Mouse (Mus musculus): ENCODE measurements at regions not wholly inside any gene's neighbourhood (a gene's known extent, or its start where the extent isn't known, plus 50 kb on each side); places are given as distances from the start of the nearest gene placed in this dataset.

DNA sequence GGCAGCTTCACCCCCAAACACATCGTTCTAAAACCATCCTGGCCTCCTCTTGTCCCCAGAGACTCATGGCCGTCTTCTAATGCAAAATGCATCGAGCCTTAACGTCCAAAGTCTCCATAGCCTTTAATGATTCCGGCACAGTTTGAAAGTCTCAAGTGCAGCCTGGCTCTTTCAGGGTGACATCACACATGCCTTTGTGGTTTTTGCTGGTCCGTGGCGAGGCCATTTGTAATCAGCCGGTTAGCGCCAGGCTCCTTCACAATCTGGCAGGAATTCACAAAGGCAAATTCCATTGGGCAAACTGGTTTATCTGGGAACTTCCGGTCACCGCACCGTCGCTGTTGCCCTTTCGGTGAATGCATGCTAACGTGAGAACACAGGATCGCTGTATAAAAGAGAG, 75.4 kb upstream of the Runx3 start:
- TF ChIP-seq CTCF (IDR thresholded peaks at IDR 0.05; ENCODE audit: insufficient read depth, low read depth, low read length) (no peak), POLR2A (IDR thresholded peaks at IDR 0.05; ENCODE audit: insufficient read depth, low read depth, low read length) (no peak)
